In genomic region chr2:30998443-30999260, GRCm38 (mm10) we compare ENCODE assay signal across 20 mouse cellular contexts. TPM values are rescaled to one million over a fixed set of nuclear protein-coding genes. Genes with fewer than 3 reads are reported as not detected.
A peak's percentile ranks its signal among the peaks of the same experiment; 100 is the strongest.
DNase-seq lines count a peak whose midpoint lies in the region; ATAC-seq lines count a peak whose summit lies in the region.
"Had no signal": no experiment of that assay in that cellular context is flagged by ENCODE, and none has a peak within 500 bp of the region (broad histone marks: within the 10 kb centered on the region; RNA-seq: fewer than 3 reads in every experiment).

No protein-coding gene starts in this region.

- no peak for DNase-seq in forebrain, embryonic 10.5 days (ENCODE audit: extremely low spot score, low spot score)
- DNase-seq in neural tube, embryonic 11.5 days (ENCODE audit: low spot score) = peak; percentile 35
- no peak for DNase-seq in neural tube, embryonic 10.5 days (ENCODE audit: extremely low spot score, low spot score)
- no peak for DNase-seq in spleen, postnatal 10 days (ENCODE audit: low spot score in 2 of 2)
- DNase-seq in left cerebral cortex, postnatal 4 days = no peak
- DNase-seq: adrenal gland, postnatal 36 days; cerebellum, adult 9-10 months; kidney, adult 11 months; liver, embryonic 13.5 days; lung, adult 2 months; lung, postnatal 14 days; right cerebral cortex, adult 18-20 months; thymus, postnatal 14 days had no signal

- H3K27ac ChIP-seq in forebrain, embryonic 10.5 days = 0 out of 2 replicates have a peak overlapping the region, but pooled peaks have one; percentile 20
- no peak overlapping the region for H3K27ac ChIP-seq in forebrain, embryonic 12.5 days
- H3K27ac ChIP-seq in neural tube, embryonic 11.5 days (ENCODE audit: low read depth, low read length) = peak overlapping the region; percentile 40
- H3K27ac ChIP-seq in hindbrain, embryonic 15.5 days (replicated peaks) = 0 out of 2 replicates have a peak overlapping the region, but pooled peaks have one; percentile 1
- H3K27ac ChIP-seq in neural tube, embryonic 14.5 days (ENCODE audit: low read depth, low read length) = peak overlapping the region; percentile 62
- H3K27ac ChIP-seq: forebrain, embryonic 13.5 days; kidney, embryonic 15.5 days; liver, embryonic 13.5 days had no signal

- no peak for ATAC-seq in forebrain, embryonic 12.5 days (ENCODE audit: low FRiP score)
- ATAC-seq in neural tube, embryonic 11.5 days (ENCODE audit: insufficient read depth, low FRiP score, low TSS enrichment) = no peak
- no peak for ATAC-seq in hindbrain, embryonic 15.5 days (ENCODE audit: low FRiP score, low read depth)
- ATAC-seq in neural tube, embryonic 14.5 days (ENCODE audit: low read depth) = peak; percentile 72
- ATAC-seq: forebrain, embryonic 13.5 days had no signal

- H3K4me3 ChIP-seq in forebrain, embryonic 10.5 days = no peak overlapping the region
- no peak overlapping the region for H3K4me3 ChIP-seq in forebrain, embryonic 12.5 days (replicated peaks)
- no peak overlapping the region for H3K4me3 ChIP-seq in neural tube, embryonic 11.5 days (ENCODE audit: low read depth, low read length)
- H3K4me3 ChIP-seq in hindbrain, embryonic 15.5 days = no peak overlapping the region
- no peak overlapping the region for H3K4me3 ChIP-seq in neural tube, embryonic 14.5 days (ENCODE audit: low read depth, low read length)
- H3K4me3 ChIP-seq: forebrain, embryonic 13.5 days; heart, embryonic 12.5 days; kidney, embryonic 15.5 days; liver, embryonic 13.5 days had no signal

- H3K9ac ChIP-seq in forebrain, embryonic 12.5 days = no peak overlapping the region
- H3K9ac ChIP-seq in neural tube, embryonic 11.5 days (ENCODE audit: low read length) = no peak overlapping the region
- H3K9ac ChIP-seq in hindbrain, embryonic 15.5 days = no peak overlapping the region
- H3K9ac ChIP-seq in neural tube, embryonic 14.5 days (replicated peaks; ENCODE audit: low read depth, low read length) = 0 out of 2 replicates have a peak overlapping the region, but pooled peaks have one; percentile 11
- H3K9ac ChIP-seq: forebrain, embryonic 13.5 days; heart, embryonic 12.5 days; kidney, embryonic 15.5 days; liver, embryonic 13.5 days had no signal

- intact Hi-C loops in left cerebral cortex, postnatal 4 days (cut with DNase I) = no loop called here

- no peaks in the 10 kb centered on the region for H3K9me3 ChIP-seq in forebrain, embryonic 10.5 days
- H3K9me3 ChIP-seq in forebrain, embryonic 12.5 days = no peaks in the 10 kb centered on the region
- no peaks in the 10 kb centered on the region for H3K9me3 ChIP-seq in neural tube, embryonic 11.5 days (ENCODE audit: control insufficient read depth, low read length)
- no peaks in the 10 kb centered on the region for H3K9me3 ChIP-seq in hindbrain, embryonic 15.5 days
- no peaks in the 10 kb centered on the region for H3K9me3 ChIP-seq in neural tube, embryonic 14.5 days (ENCODE audit: control insufficient read depth, low read length)
- H3K9me3 ChIP-seq: forebrain, embryonic 13.5 days; heart, embryonic 12.5 days; kidney, embryonic 15.5 days; liver, embryonic 13.5 days had no signal

- H3K4me2 ChIP-seq in forebrain, embryonic 12.5 days = no peak overlapping the region
- no peak overlapping the region for H3K4me2 ChIP-seq in neural tube, embryonic 11.5 days (ENCODE audit: low read depth)
- H3K4me2 ChIP-seq in hindbrain, embryonic 15.5 days = no peak overlapping the region
- no peak overlapping the region for H3K4me2 ChIP-seq in neural tube, embryonic 14.5 days (ENCODE audit: low read depth, low read length)
- H3K4me2 ChIP-seq: forebrain, embryonic 13.5 days; heart, embryonic 12.5 days; kidney, embryonic 15.5 days; liver, embryonic 13.5 days; midbrain, embryonic 11.5 days had no signal

- WGBS in forebrain, embryonic 10.5 days = 74% methylated on average over 8 of the region's 8 CpGs
- WGBS in forebrain, embryonic 12.5 days = 76% methylated on average over 8 of the region's 8 CpGs
- 47% methylated on average over 8 of the region's 8 CpGs for WGBS in neural tube, embryonic 11.5 days
- 64% methylated on average over 8 of the region's 8 CpGs for WGBS in hindbrain, embryonic 15.5 days
- WGBS in neural tube, embryonic 14.5 days = 36% methylated on average over 8 of the region's 8 CpGs

- H3K36me3 ChIP-seq in forebrain, embryonic 10.5 days (replicated peaks) = peaks cover 16% of the 10 kb centered on the region
- peaks cover 13% of the 10 kb centered on the region for H3K36me3 ChIP-seq in forebrain, embryonic 12.5 days (replicated peaks)
- H3K36me3 ChIP-seq in neural tube, embryonic 11.5 days (ENCODE audit: control insufficient read depth, insufficient read depth, low read length) = no peaks in the 10 kb centered on the region
- peaks cover 20% of the 10 kb centered on the region for H3K36me3 ChIP-seq in hindbrain, embryonic 15.5 days
- H3K36me3 ChIP-seq in neural tube, embryonic 14.5 days (ENCODE audit: control insufficient read depth, insufficient read depth, low read length) = peaks cover 28% of the 10 kb centered on the region

- no peaks in the 10 kb centered on the region for H3K27me3 ChIP-seq in forebrain, embryonic 10.5 days (ENCODE audit: poor library complexity, severe bottlenecking)
- no peaks in the 10 kb centered on the region for H3K27me3 ChIP-seq in forebrain, embryonic 12.5 days
- H3K27me3 ChIP-seq in neural tube, embryonic 11.5 days (ENCODE audit: control insufficient read depth, insufficient read depth, low read length) = no peaks in the 10 kb centered on the region
- H3K27me3 ChIP-seq in hindbrain, embryonic 15.5 days = no peaks in the 10 kb centered on the region
- H3K27me3 ChIP-seq in neural tube, embryonic 14.5 days (ENCODE audit: control insufficient read depth, insufficient read depth, low read length) = no peaks in the 10 kb centered on the region
- H3K27me3 ChIP-seq: forebrain, embryonic 13.5 days; heart, embryonic 12.5 days; kidney, embryonic 15.5 days; liver, embryonic 13.5 days had no signal

- H3K4me1 ChIP-seq in forebrain, embryonic 10.5 days = no peaks in the 10 kb centered on the region
- H3K4me1 ChIP-seq in forebrain, embryonic 12.5 days = no peaks in the 10 kb centered on the region
- H3K4me1 ChIP-seq in neural tube, embryonic 11.5 days (ENCODE audit: control insufficient read depth, insufficient read depth, low read length) = no peaks in the 10 kb centered on the region
- H3K4me1 ChIP-seq in hindbrain, embryonic 15.5 days (replicated peaks) = no peaks in the 10 kb centered on the region
- H3K4me1 ChIP-seq in neural tube, embryonic 14.5 days (ENCODE audit: control insufficient read depth, insufficient read depth, low read length) = 0 out of 2 replicates have a peak, but pooled peaks cover 4% of the 10 kb centered on the region
- H3K4me1 ChIP-seq: forebrain, embryonic 13.5 days; liver, embryonic 13.5 days had no signal

RNA-seq across cellular contexts. Expression of gene Usp20, which starts 16.6 kb away (rescaled TPM):
- polyA plus RNA-seq in forebrain, embryonic 10.5 days (2016; fragmentation: Nextera tagmentation; extraction: Ambion mirVana) = 18.0 and 18.1 TPM in 2 replicates
- 29.5 and 30.6 TPM in 2 replicates for polyA plus RNA-seq in forebrain, embryonic 12.5 days (2016; fragmentation: Nextera tagmentation; extraction: Ambion mirVana)
- 17.9 and 18.2 TPM in 2 replicates for polyA plus RNA-seq in neural tube, embryonic 11.5 days (2014; fragmentation: Nextera tagmentation; extraction: Ambion mirVana)
- 43.2 and 50.5 TPM in 2 replicates for polyA plus RNA-seq in hindbrain, embryonic 15.5 days (2015; fragmentation: Nextera tagmentation; extraction: Ambion mirVana)
- polyA plus RNA-seq in neural tube, embryonic 14.5 days (2014; fragmentation: Nextera tagmentation; extraction: Ambion mirVana) = 32.6 and 41.5 TPM in 2 replicates
- total RNA-seq in left cerebral cortex, postnatal 4 days (2021) = 10 to 100 TPM; 54.7 to 61.3 TPM

RNA-seq across cellular contexts. Expression of gene BC005624, which starts 16.7 kb away (rescaled TPM):
- polyA plus RNA-seq in forebrain, embryonic 10.5 days (2016; fragmentation: Nextera tagmentation; extraction: Ambion mirVana) = 61.9 and 62.0 TPM in 2 replicates
- polyA plus RNA-seq in forebrain, embryonic 12.5 days (2016; fragmentation: Nextera tagmentation; extraction: Ambion mirVana) = 66.6 and 70.5 TPM in 2 replicates
- polyA plus RNA-seq in neural tube, embryonic 11.5 days (2014; fragmentation: Nextera tagmentation; extraction: Ambion mirVana) = 62.4 and 70.7 TPM in 2 replicates
- polyA plus RNA-seq in hindbrain, embryonic 15.5 days (2015; fragmentation: Nextera tagmentation; extraction: Ambion mirVana) = 89.9 and 93.8 TPM in 2 replicates
- polyA plus RNA-seq in neural tube, embryonic 14.5 days (2014; fragmentation: Nextera tagmentation; extraction: Ambion mirVana) = 75.7 and 81.5 TPM in 2 replicates
- 10 to 100 TPM; 52.1 to 55.8 TPM for total RNA-seq in left cerebral cortex, postnatal 4 days (2021)

RNA-seq across cellular contexts. Expression of gene Tor1a, which starts 30.9 kb away (rescaled TPM):
- 84.9 and 89.6 TPM in 2 replicates for polyA plus RNA-seq in forebrain, embryonic 10.5 days (2016; fragmentation: Nextera tagmentation; extraction: Ambion mirVana)
- polyA plus RNA-seq in forebrain, embryonic 12.5 days (2016; fragmentation: Nextera tagmentation; extraction: Ambion mirVana) = 85.4 and 86.1 TPM in 2 replicates
- 71.0 and 81.8 TPM in 2 replicates for polyA plus RNA-seq in neural tube, embryonic 11.5 days (2014; fragmentation: Nextera tagmentation; extraction: Ambion mirVana)
- polyA plus RNA-seq in hindbrain, embryonic 15.5 days (2015; fragmentation: Nextera tagmentation; extraction: Ambion mirVana) = 90.0 and 91.0 TPM in 2 replicates
- 81.5 and 93.1 TPM in 2 replicates for polyA plus RNA-seq in neural tube, embryonic 14.5 days (2014; fragmentation: Nextera tagmentation; extraction: Ambion mirVana)
- 10 to 100 TPM; 44.7 to 48.7 TPM for total RNA-seq in left cerebral cortex, postnatal 4 days (2021)

RNA-seq across cellular contexts. Expression of gene Tor1b, which starts 45.9 kb away (rescaled TPM):
- polyA plus RNA-seq in forebrain, embryonic 10.5 days (2016; fragmentation: Nextera tagmentation; extraction: Ambion mirVana) = 23.6 and 24.2 TPM in 2 replicates
- 24.1 and 27.3 TPM in 2 replicates for polyA plus RNA-seq in forebrain, embryonic 12.5 days (2016; fragmentation: Nextera tagmentation; extraction: Ambion mirVana)
- polyA plus RNA-seq in neural tube, embryonic 11.5 days (2014; fragmentation: Nextera tagmentation; extraction: Ambion mirVana) = 20.7 and 22.7 TPM in 2 replicates
- polyA plus RNA-seq in hindbrain, embryonic 15.5 days (2015; fragmentation: Nextera tagmentation; extraction: Ambion mirVana) = 18.8 and 19.6 TPM in 2 replicates
- polyA plus RNA-seq in neural tube, embryonic 14.5 days (2014; fragmentation: Nextera tagmentation; extraction: Ambion mirVana) = 16.3 and 17.5 TPM in 2 replicates
- 10 to 100 TPM; 28.5 to 28.9 TPM for total RNA-seq in left cerebral cortex, postnatal 4 days (2021)
